Mouse (Mus musculus) ES-CJ7 (cell line): ENCODE data around the gene Itpr3.
A peak's percentile ranks its signal among the peaks of the same experiment; 100 is the strongest.

Experiments
- DNase-seq: peaks from one replicate; pipeline ENCODE4 v3.0.0; 2011; ENCODE audit warnings: low read depth, low spot score

Gene Itpr3

GRCm38 (mm10) chr17:27071630-27072029, 14.5 kb downstream of the Itpr3 start:
- no peak for DNase-seq

- DNase-seq, result no peak
These were observed 15.3 kb downstream of the Itpr3 start for GRCm38 (mm10) chr17:27072363-27072762.

GRCm38 (mm10) chr17:27073126-27073525, 16.0 kb downstream of the Itpr3 start:
- DNase-seq, result no peak

GRCm38 (mm10) chr17:27073778-27074177, 16.7 kb downstream of the Itpr3 start:
- no peak for DNase-seq

- DNase-seq, result no peak
These were observed 17.1 kb downstream of the Itpr3 start for GRCm38 (mm10) chr17:27074236-27074635.

GRCm38 (mm10) chr17:27074849-27075745, 18.0 kb downstream of the Itpr3 start:
- no peak for DNase-seq

GRCm38 (mm10) chr17:27077133-27077532, 20.0 kb downstream of the Itpr3 start:
- no peak for DNase-seq

GRCm38 (mm10) chr17:27077920-27078319, 20.8 kb downstream of the Itpr3 start:
- peak; percentile 76 for DNase-seq

- DNase-seq, result peak; percentile 57
These were observed 21.4 kb downstream of the Itpr3 start for GRCm38 (mm10) chr17:27078499-27078898.

GRCm38 (mm10) chr17:27081868-27082267, 24.8 kb downstream of the Itpr3 start:
- DNase-seq, result no peak

- DNase-seq, result no peak
These were observed 25.7 kb downstream of the Itpr3 start for GRCm38 (mm10) chr17:27082796-27083195.

- no peak for DNase-seq
These were observed 26.5 kb downstream of the Itpr3 start for GRCm38 (mm10) chr17:27083601-27084000.

GRCm38 (mm10) chr17:27085676-27086075, 28.6 kb downstream of the Itpr3 start:
- peak; percentile 90 for DNase-seq

GRCm38 (mm10) chr17:27087426-27087825, 30.3 kb downstream of the Itpr3 start:
- DNase-seq, result peak; percentile 92

- no peak for DNase-seq
These were observed 33.0 kb downstream of the Itpr3 start for GRCm38 (mm10) chr17:27090068-27090467.

- DNase-seq, result peak; percentile 78
These were observed 38.6 kb downstream of the Itpr3 start for GRCm38 (mm10) chr17:27095690-27096089.

GRCm38 (mm10) chr17:27101675-27102074, 44.6 kb downstream of the Itpr3 start:
- no peak for DNase-seq

GRCm38 (mm10) chr17:27105698-27106470, 48.8 kb downstream of the Itpr3 start:
- DNase-seq, result peak; percentile 84

GRCm38 (mm10) chr17:27106745-27107144, 49.6 kb downstream of the Itpr3 start:
- peak; percentile 75 for DNase-seq

GRCm38 (mm10) chr17:27107936-27108335, 50.8 kb downstream of the Itpr3 start:
- DNase-seq, result no peak

GRCm38 (mm10) chr17:27110072-27110471, 53.0 kb downstream of the Itpr3 start:
- no peak for DNase-seq

- DNase-seq, result no peak
These were observed 61.8 kb downstream of the Itpr3 start for GRCm38 (mm10) chr17:27118676-27119539.
